Mouse (Mus musculus) midbrain, postnatal 0 days (tissue): ENCODE measurements at regions not wholly inside any gene's neighbourhood (a gene's known extent, or its start where the extent isn't known, plus 50 kb on each side); places are given as distances from the start of the nearest gene placed in this dataset.

ENCODE experiments used
- ATAC-seq: fragments of 200-750 bp; cut with Nextera tagmentation; 2 replicates; pipeline ENCODE4 v1.8.0; 2017; ENCODE audit warnings: moderate number of reproducible peaks, mild to moderate bottlenecking, moderate TSS enrichment, moderate library complexity; ENCODE audit not compliant: low FRiP score
- DNase-seq: peaks from one replicate; pipeline ENCODE4 v3.0.0-alpha.2; 2015; ENCODE audit warnings: low spot score
- H3K27ac ChIP-seq: fragments of 300-500 bp; sonication (generic); 2 replicates; pipeline ENCODE4 v1.5.1; 2014; ENCODE audit warnings: low read depth, mild to moderate bottlenecking, low read length, mixed read lengths
- H3K27me3 ChIP-seq: fragments of 300-500 bp; sonication (generic); 2 replicates; pipeline ENCODE4 v1.6.1; 2014; ENCODE audit warnings: low read length, control low read depth, mixed read lengths; ENCODE audit not compliant: insufficient read depth
- H3K36me3 ChIP-seq: fragments of 300-500 bp; sonication (generic); 2 replicates; pipeline ENCODE4 v1.6.1; 2014; ENCODE audit warnings: low read length, control low read depth, mixed read lengths; ENCODE audit not compliant: insufficient read depth
- H3K4me1 ChIP-seq: fragments of 300-500 bp; sonication (generic); 2 replicates; pipeline ENCODE4 v1.6.1; 2014; ENCODE audit warnings: mild to moderate bottlenecking, control low read depth, antibody characterized with exemption, low read length, mixed read lengths; ENCODE audit not compliant: insufficient read depth
- H3K4me2 ChIP-seq: fragments of 300-500 bp; sonication (generic); 2 replicates; pipeline ENCODE4 v1.6.1; 2014; ENCODE audit warnings: low read depth, mild to moderate bottlenecking, low read length, mixed read lengths; ENCODE audit not compliant: poor library complexity, severe bottlenecking
- H3K4me3 ChIP-seq: fragments of 300-500 bp; sonication (generic); 2 replicates; pipeline ENCODE4 v1.5.1; 2014; ENCODE audit warnings: low read depth, mild to moderate bottlenecking, low read length, moderate library complexity
- H3K9ac ChIP-seq: fragments of 300-500 bp; sonication (generic); replicated peaks from 2 replicates; pipeline ENCODE4 v1.6.1; 2014; ENCODE audit warnings: mild to moderate bottlenecking, low read length, moderate library complexity, mixed read lengths; ENCODE audit not compliant: poor library complexity, severe bottlenecking
- H3K9me3 ChIP-seq: fragments of 300-500 bp; sonication (generic); 2 replicates; pipeline ENCODE4 v1.6.1; 2016; ENCODE audit warnings: low read length, control low read depth
- CTCF ChIP-seq: IDR thresholded peaks from 2 replicates; pipeline ENCODE4 v1.5.1; 2016; ENCODE audit warnings: antibody characterized with exemption, mild to moderate bottlenecking
- WGBS: fragments of 180-500 bp; shearing (Covaris S2); extraction: QIAGEN DNeasy Blood & Tissue Kit; methylation state at CpG from one replicate; pipeline ENCODE4 v1.1.7; 2014; 5-methylcytosine and 5-hydroxymethylcytosine counted together

DNA sequence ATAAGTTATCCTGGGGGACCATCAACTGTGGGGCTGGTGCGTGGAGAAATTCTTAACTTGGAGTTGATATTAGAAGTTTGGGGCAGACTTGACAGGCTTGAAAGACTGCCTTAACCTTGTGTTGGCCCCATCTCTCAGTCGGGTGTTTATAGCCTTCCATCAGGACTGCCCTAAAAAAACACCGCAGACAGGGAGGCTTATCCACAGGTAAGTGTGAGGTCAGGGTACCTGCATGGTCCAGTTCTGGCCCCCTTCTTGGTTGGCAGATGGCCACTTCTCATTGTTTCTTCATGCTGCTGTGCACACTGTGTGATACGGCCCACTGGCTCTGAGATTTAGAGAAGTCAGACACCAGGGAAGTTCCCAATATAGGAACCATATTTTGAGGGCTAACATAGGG lies 50.2 kb upstream of the Slc35b4 start:
- WGBS = 95% methylated on average over 4 of the region's 4 CpGs

More for the DNA sequence above, 50.2 kb upstream of the Slc35b4 start:
- ATAC-seq (no peak), DNase-seq (no peak)
- no peak for TF ChIP-seq CTCF
- no peaks in the 10 kb centered on the region for H3K4me1 ChIP-seq
- H3K9me3 ChIP-seq = no peaks in the 10 kb centered on the region
- H3K27ac ChIP-seq = no peak overlapping the region
- no peak overlapping the region for H3K4me3 ChIP-seq
- no peaks in the 10 kb centered on the region for H3K36me3 ChIP-seq
- H3K4me2 ChIP-seq = no peak overlapping the region
- no peaks in the 10 kb centered on the region; the same call in 1 of the 2 replicates for H3K27me3 ChIP-seq
- H3K9ac ChIP-seq = no peak overlapping the region
